Mouse (Mus musculus): Measurements from ENCODE around the gene Pfpl.

GRCm38 (mm10) chr19:12463722-12464035 is 36.0 kb downstream of the Pfpl start:
- TF ChIP-seq POLR2A (IDR thresholded peaks at IDR 0.05; ENCODE audit: borderline replicate concordance, insufficient read depth, low read length) (no peak), CTCF (IDR thresholded peaks at IDR 0.05; ENCODE audit: borderline replicate concordance, insufficient read depth, low read depth, low read length) (no peak)

Data from cerebellum, adult 2 months (tissue).